Mouse (Mus musculus): ENCODE measurements at regions not wholly inside any gene's neighbourhood (a gene's known extent, or its start where the extent isn't known, plus 50 kb on each side); places are given as distances from the start of the nearest gene placed in this dataset.
"Not testable (repeated sequence)": the region's sequence is repeated elsewhere in the genome, so short reads cannot be mapped to it uniquely, and the experiment has no call there.

GRCm38 (mm10) chr1:26459892-26460291 is 227.4 kb downstream of the 4931408C20Rik start:
- in situ Hi-C loops (cut with MboI, MseI) = no loop called here

- in situ Hi-C loops (cut with MboI, MseI) = no loop called here
These were observed 260.9 kb downstream of the 4931408C20Rik start for GRCm38 (mm10) chr1:26426383-26426782.

DNA sequence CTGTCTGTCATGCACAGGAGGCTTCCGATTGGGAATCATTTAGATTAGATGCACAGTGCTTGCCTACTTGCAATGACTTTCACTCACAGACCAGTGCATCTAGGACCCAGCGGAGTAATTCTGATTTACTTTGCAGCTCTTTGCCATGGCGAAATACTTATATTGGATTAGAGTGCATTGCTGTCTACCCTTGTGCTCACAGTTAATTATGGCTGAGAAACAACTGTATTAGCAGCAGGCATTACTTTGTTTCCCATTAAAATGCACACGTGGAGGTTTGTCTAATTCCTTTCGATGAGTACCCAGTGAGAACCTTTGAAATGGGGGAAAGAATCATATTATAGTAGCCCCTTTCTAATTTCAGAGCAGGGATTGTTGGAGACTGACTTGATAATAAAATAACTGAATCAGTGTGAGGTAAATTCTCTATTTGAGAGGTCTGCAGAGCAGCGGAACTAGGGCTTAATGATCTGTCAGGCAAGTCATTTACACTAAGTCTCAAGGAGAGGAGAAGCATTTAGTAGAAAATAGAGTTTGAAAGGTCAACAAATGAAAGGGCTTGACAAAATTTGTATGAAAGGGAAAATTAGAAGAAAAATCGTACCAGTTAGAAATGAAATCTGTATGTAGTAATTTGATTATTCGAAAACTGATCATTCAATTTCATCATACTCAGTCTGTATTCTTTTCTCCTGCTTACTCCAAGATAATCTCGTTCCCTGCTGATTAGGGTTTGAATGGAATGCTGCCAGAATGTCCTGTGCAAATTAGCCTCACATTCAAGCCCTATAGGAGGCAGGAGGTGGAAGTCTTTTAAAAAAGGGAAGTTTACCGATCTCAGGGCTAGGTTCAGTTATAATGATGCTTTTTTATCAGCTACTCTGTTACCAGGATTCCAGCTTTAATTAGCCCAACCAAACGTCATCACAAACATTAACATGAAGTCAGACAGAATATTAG is 299.0 kb downstream of the 4931408C20Rik start:
- in situ Hi-C loops (cut with MboI, MseI) = loop anchor here in 1 of 2 experiments (10.0 kb wide), 3 partner anchors 243 to 1897 kb away; no protein-coding TSS in a partner anchor

GRCm38 (mm10) chr1:26340543-26340942 is 346.7 kb downstream of the 4931408C20Rik start:
- in situ Hi-C loops (cut with MboI, MseI) = no loop called here

DNA sequence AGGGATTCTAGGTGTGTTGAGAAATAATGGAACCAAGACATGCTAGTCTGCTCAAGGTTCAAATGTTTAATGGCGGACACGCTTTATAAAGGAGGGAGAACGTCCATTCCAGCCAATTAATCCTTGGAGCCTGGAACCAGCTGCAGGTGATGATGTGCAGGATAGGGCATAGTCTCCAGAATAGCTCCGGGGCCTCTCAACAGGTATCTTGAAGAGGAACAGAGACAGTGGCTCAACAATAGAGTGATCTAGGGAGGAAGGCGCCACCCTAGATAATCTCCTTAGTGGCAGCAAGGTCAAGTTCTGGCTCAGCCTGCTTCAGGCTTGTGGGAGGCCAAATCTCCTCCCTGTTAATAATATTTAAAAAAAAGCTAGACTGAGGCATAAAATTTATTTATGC is 347.4 kb downstream of the 4931408C20Rik start:
- in situ Hi-C loops (cut with MboI, MseI) = not testable (repeated sequence)

GRCm38 (mm10) chr1:26289582-26289981 is 397.7 kb downstream of the 4931408C20Rik start:
- in situ Hi-C loops (cut with MboI, MseI) = no loop called here

DNA sequence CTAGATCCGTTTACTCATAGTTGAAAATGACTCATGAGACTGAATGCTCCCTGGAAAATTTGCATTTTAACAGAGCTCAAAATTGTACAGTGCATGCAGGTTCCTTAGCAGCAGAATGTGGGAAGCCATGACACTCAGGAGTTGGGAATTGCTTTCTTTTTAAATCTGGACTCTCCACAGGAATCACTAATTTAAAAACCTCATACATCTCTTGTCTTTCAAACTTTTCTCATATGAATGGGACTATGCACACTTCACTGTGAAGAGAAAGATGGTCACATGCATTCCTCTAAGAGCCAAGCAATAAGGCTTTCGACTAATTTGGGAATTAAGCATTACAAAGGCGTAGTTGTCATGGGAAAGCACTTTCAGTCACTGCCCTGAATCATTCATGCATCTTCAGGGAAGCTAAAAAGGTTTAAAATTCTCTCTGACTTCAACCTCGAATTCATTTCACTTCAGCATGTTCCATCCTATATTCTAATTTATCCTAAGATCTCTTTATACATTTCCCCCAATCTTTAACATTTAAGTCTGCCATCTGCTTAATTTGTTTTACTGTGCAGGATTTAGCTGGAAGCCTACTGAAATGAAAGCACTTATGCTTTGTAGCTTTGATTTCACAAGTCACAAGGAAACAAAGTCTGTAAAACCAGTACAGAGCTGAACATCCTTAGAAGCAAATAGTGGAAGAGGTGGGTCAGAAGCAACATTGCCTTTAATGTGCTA is 404.2 kb downstream of the 4931408C20Rik start:
- in situ Hi-C loops (cut with MboI, MseI) = no loop called here

DNA sequence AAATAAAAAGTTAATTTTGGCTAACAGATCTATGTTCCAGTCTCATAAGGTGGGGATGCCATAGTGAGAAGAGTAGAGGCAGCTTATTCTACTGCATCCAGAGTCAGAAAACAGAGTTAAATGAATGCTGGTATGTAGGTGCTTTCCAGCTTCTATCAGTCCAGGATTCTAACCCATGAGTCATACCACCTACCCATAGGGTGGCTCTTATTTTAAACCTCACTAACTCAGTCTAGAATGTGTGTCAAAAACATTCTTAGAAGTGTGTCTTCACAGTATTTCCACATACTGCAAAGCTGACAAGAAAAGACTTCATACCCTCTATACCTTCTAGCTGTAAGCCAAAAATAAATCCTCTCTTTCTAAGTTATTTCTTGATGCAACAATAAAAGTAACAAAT is 410.7 kb downstream of the 4931408C20Rik start:
- in situ Hi-C loops (cut with MboI, MseI) = no loop called here

DNA sequence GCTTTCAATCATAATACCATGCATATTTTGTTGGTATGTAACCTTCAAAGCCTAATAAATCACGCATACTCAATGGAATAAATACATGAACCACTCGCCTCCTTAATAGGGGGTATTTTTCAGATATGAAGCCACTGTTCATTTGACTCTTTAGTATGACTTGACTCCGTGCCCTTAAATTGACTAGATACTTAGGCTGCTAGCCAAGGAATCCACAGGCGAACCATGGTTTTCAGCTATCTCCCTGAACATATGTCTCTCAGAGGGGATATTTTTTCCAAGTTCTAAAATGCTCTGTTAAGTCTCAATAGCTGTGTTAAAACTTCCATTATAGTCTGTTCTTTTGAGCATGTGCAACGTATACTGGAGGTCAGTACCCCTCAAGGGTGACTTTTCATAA is 413.8 kb upstream of the Adgrb3 start:
- in situ Hi-C loops (cut with MboI, MseI) = no loop called here

GRCm38 (mm10) chr1:26229291-26230053 is 400.0 kb upstream of the Adgrb3 start:
- in situ Hi-C loops (cut with MboI, MseI) = no loop called here

- in situ Hi-C loops (cut with MboI, MseI) = no loop called here
These were observed 374.9 kb upstream of the Adgrb3 start for GRCm38 (mm10) chr1:26204443-26204842.

All from T-helper 17 cell (primary cell).